Mouse (Mus musculus) forebrain, embryonic 14.5 days (tissue): ENCODE results near the gene Slc16a11. TPM values are rescaled to one million over a fixed set of nuclear protein-coding genes. Genes with fewer than 3 reads are reported as not detected.
"Not testable (repeated sequence)": the region's sequence is repeated elsewhere in the genome, so short reads cannot be mapped to it uniquely, and the experiment has no call there.

Experiments used
- ATAC-seq: fragments of 200-750 bp; cut with Nextera tagmentation; 2 replicates; pipeline ENCODE4 v1.8.0; 2017; ENCODE audit warnings: mild to moderate bottlenecking, moderate library complexity
- DNase-seq: peaks from one replicate; pipeline ENCODE4 v3.0.0-alpha.2; 2015; ENCODE audit warnings: low spot score
- H3K27ac ChIP-seq: fragments of 300-500 bp; sonication (generic); 2 replicates; pipeline ENCODE4 v1.5.1; 2014; ENCODE audit warnings: low read depth, mild to moderate bottlenecking, control low read depth, low read length, moderate library complexity
- H3K27me3 ChIP-seq: fragments of 300-500 bp; sonication (generic); replicated peaks from 2 replicates; pipeline ENCODE4 v1.6.1; 2014; ENCODE audit warnings: low read length, control low read depth, mixed read lengths; ENCODE audit not compliant: control insufficient read depth, insufficient read depth
- H3K36me3 ChIP-seq: fragments of 300-500 bp; sonication (generic); 2 replicates; pipeline ENCODE4 v1.6.1; 2014; ENCODE audit warnings: low read length, control low read depth; ENCODE audit not compliant: control insufficient read depth, insufficient read depth
- H3K4me1 ChIP-seq: fragments of 300-500 bp; sonication (generic); 2 replicates; pipeline ENCODE4 v1.6.1; 2014; ENCODE audit warnings: antibody characterized with exemption, low read length, control low read depth; ENCODE audit not compliant: control insufficient read depth, insufficient read depth
- H3K4me2 ChIP-seq: fragments of 300-500 bp; sonication (generic); 2 replicates; pipeline ENCODE4 v1.6.1; 2014; ENCODE audit warnings: mild to moderate bottlenecking, control low read depth, low read length
- H3K4me3 ChIP-seq: fragments of 300-500 bp; sonication (generic); 2 replicates; pipeline ENCODE4 v1.5.1; 2014; ENCODE audit warnings: low read depth, low read length, control low read depth
- H3K9ac ChIP-seq: fragments of 300-500 bp; sonication (generic); 2 replicates; pipeline ENCODE4 v1.6.1; 2014; ENCODE audit warnings: mild to moderate bottlenecking, low read length, control low read depth, moderate library complexity
- H3K9me3 ChIP-seq: fragments of 300-500 bp; sonication (generic); replicated peaks from 2 replicates; pipeline ENCODE4 v1.6.1; 2016; ENCODE audit warnings: low read length, control low read depth, mixed read lengths; ENCODE audit not compliant: control insufficient read depth
- WGBS: fragments of 180-500 bp; shearing (Covaris S2); extraction: QIAGEN DNeasy Blood & Tissue Kit; methylation state at CpG from one replicate; pipeline ENCODE4 v1.1.7; 2014; 5-methylcytosine and 5-hydroxymethylcytosine counted together
- polyA plus RNA-seq: library from polyadenylated mRNA; unstranded; fragments of >200 nt; fragmentation: Nextera tagmentation; extraction: Ambion mirVana; gene quantifications from 2 replicates; pipeline ENCODE4 v1.2.1, GENCODE M21; 2014

Slc16a11 gene
- 0.98 and 1.1 TPM in 2 replicates for polyA plus RNA-seq

GRCm38 (mm10) chr11:70212423-70212822, at the start of gene Slc16a11:
Slc16a11 (plus strand) TSS chr11:70212752.
- no peak for ATAC-seq

GRCm38 (mm10) chr11:70165972-70166921, 46.3 kb upstream of the Slc16a11 start:
- H3K4me1 ChIP-seq: no peaks in the 10 kb centered on the region
- H3K9ac ChIP-seq: no peak overlapping the region
- no peak overlapping the region for H3K27ac ChIP-seq
- H3K4me3 ChIP-seq: no peak overlapping the region
- no peaks in the 10 kb centered on the region for H3K36me3 ChIP-seq
- H3K27me3 ChIP-seq: no peaks in the 10 kb centered on the region
- no peaks in the 10 kb centered on the region for H3K9me3 ChIP-seq
- WGBS: 74% methylated on average over 16 of the region's 16 CpGs
- no peak overlapping the region for H3K4me2 ChIP-seq
- ATAC-seq: no peak
- no peak for DNase-seq

More at GRCm38 (mm10) chr11:70212423-70212822, at the start of gene Slc16a11:
- H3K36me3 ChIP-seq: peaks cover 16% of the 10 kb centered on the region
- H3K27ac ChIP-seq: no peak within 1 kb of the TSS
- peaks cover 13% of the 10 kb centered on the region for H3K4me1 ChIP-seq
- no peak for DNase-seq
- H3K4me2 ChIP-seq: peak within 1 kb of the TSS; percentile 55
- no peak within 1 kb of the TSS; the same call in 1 of the 2 replicates for H3K9ac ChIP-seq
- H3K4me3 ChIP-seq: no peak within 1 kb of the TSS
- no peaks in the 10 kb centered on the region for H3K9me3 ChIP-seq
- 58% methylated on average over 6 of the region's 6 CpGs for WGBS
- H3K27me3 ChIP-seq: peaks cover 39% of the 10 kb centered on the region

GRCm38 (mm10) chr11:70168136-70168535, 44.4 kb upstream of the Slc16a11 start:
- 63% methylated on average over 7 of the region's 7 CpGs for WGBS
- H3K36me3 ChIP-seq: no peaks in the 10 kb centered on the region
- H3K4me1 ChIP-seq: no peaks in the 10 kb centered on the region
- H3K9ac ChIP-seq: no peak overlapping the region
- H3K27me3 ChIP-seq: no peaks in the 10 kb centered on the region
- no peaks in the 10 kb centered on the region for H3K9me3 ChIP-seq
- no peak for ATAC-seq
- H3K4me2 ChIP-seq: no peak overlapping the region
- no peak overlapping the region for H3K27ac ChIP-seq
- no peak overlapping the region for H3K4me3 ChIP-seq
- DNase-seq: no peak

GRCm38 (mm10) chr11:70169471-70169870, 43.1 kb upstream of the Slc16a11 start:
- H3K9ac ChIP-seq, H3K9me3 ChIP-seq, DNase-seq, H3K4me2 ChIP-seq, H3K36me3 ChIP-seq, ATAC-seq, H3K27ac ChIP-seq, H3K27me3 ChIP-seq, H3K4me3 ChIP-seq, H3K4me1 ChIP-seq: not testable (repeated sequence)
- WGBS: 88% methylated on average over 7 of the region's 7 CpGs

GRCm38 (mm10) chr11:70170291-70170690, 42.3 kb upstream of the Slc16a11 start:
- H3K9ac ChIP-seq: no peak overlapping the region
- DNase-seq (no peak), ATAC-seq (no peak)
- no peak overlapping the region for H3K4me3 ChIP-seq
- 76% methylated on average over 7 of the region's 7 CpGs for WGBS
- H3K4me1 ChIP-seq: no peaks in the 10 kb centered on the region
- no peak overlapping the region for H3K27ac ChIP-seq
- no peaks in the 10 kb centered on the region for H3K36me3 ChIP-seq
- H3K4me2 ChIP-seq: no peak overlapping the region
- no peaks in the 10 kb centered on the region for H3K9me3 ChIP-seq
- no peaks in the 10 kb centered on the region for H3K27me3 ChIP-seq

GRCm38 (mm10) chr11:70171181-70171580, 41.4 kb upstream of the Slc16a11 start:
- H3K27ac ChIP-seq: no peak overlapping the region
- 85% methylated on average over 7 of the region's 7 CpGs for WGBS
- no peaks in the 10 kb centered on the region for H3K27me3 ChIP-seq
- no peaks in the 10 kb centered on the region for H3K36me3 ChIP-seq
- no peak overlapping the region for H3K4me2 ChIP-seq
- no peak overlapping the region for H3K4me3 ChIP-seq
- H3K9me3 ChIP-seq: no peaks in the 10 kb centered on the region
- DNase-seq (no peak), ATAC-seq (no peak)
- H3K9ac ChIP-seq: no peak overlapping the region
- no peaks in the 10 kb centered on the region for H3K4me1 ChIP-seq

- H3K9me3 ChIP-seq: no peaks in the 10 kb centered on the region
- DNase-seq (peak; percentile 19), ATAC-seq (no peak)
- no peak overlapping the region for H3K9ac ChIP-seq
- H3K4me2 ChIP-seq: no peak overlapping the region
- WGBS: 42% methylated on average over 3 of the region's 3 CpGs
- no peak overlapping the region for H3K27ac ChIP-seq
- no peak overlapping the region for H3K4me3 ChIP-seq
- H3K4me1 ChIP-seq: no peaks in the 10 kb centered on the region
- H3K36me3 ChIP-seq: no peaks in the 10 kb centered on the region
- no peaks in the 10 kb centered on the region for H3K27me3 ChIP-seq
These were observed 40.7 kb upstream of the Slc16a11 start for GRCm38 (mm10) chr11:70171847-70172246.

- H3K9ac ChIP-seq: no peak overlapping the region
- no peaks in the 10 kb centered on the region for H3K4me1 ChIP-seq
- H3K4me3 ChIP-seq: no peak overlapping the region
- 55% methylated on average over 5 of the region's 5 CpGs for WGBS
- no peaks in the 10 kb centered on the region for H3K9me3 ChIP-seq
- no peak overlapping the region for H3K27ac ChIP-seq
- no peak for DNase-seq
- no peaks in the 10 kb centered on the region for H3K27me3 ChIP-seq
- no peak overlapping the region for H3K4me2 ChIP-seq
- no peak for ATAC-seq
- no peaks in the 10 kb centered on the region for H3K36me3 ChIP-seq
These were observed 40.3 kb upstream of the Slc16a11 start for GRCm38 (mm10) chr11:70172298-70172697.

- ATAC-seq: no peak
- no peak overlapping the region for H3K4me2 ChIP-seq
- H3K36me3 ChIP-seq: no peaks in the 10 kb centered on the region
- WGBS: 79% methylated on average over 4 of the region's 4 CpGs
- H3K27me3 ChIP-seq: no peaks in the 10 kb centered on the region
- no peak overlapping the region for H3K9ac ChIP-seq
- H3K4me1 ChIP-seq: no peaks in the 10 kb centered on the region
- no peak overlapping the region for H3K4me3 ChIP-seq
- no peaks in the 10 kb centered on the region for H3K9me3 ChIP-seq
- no peak overlapping the region for H3K27ac ChIP-seq
- DNase-seq: no peak
These were observed 38.1 kb upstream of the Slc16a11 start for GRCm38 (mm10) chr11:70174491-70174890.
